Mouse (Mus musculus) liver, embryonic 15.5 days (tissue): Measurements from ENCODE around the gene Stx11. TPM values are rescaled to one million over a fixed set of nuclear protein-coding genes. Genes with fewer than 3 reads are reported as not detected.

Experiments used
- ATAC-seq: fragments of 200-750 bp; cut with Nextera tagmentation; 2 replicates; pipeline ENCODE4 v1.8.0; 2017; ENCODE audit warnings: moderate number of reproducible peaks, mild to moderate bottlenecking, moderate library complexity; ENCODE audit not compliant: insufficient read depth
- H3K27ac ChIP-seq: fragments of 300-500 bp; sonication (generic); replicated peaks from 2 replicates; pipeline ENCODE4 v1.5.1; 2015; ENCODE audit warnings: mild to moderate bottlenecking, inconsistent platforms
- H3K27me3 ChIP-seq: fragments of 300-500 bp; sonication (generic); 2 replicates; pipeline ENCODE4 v1.6.1; 2015; ENCODE audit warnings: mild to moderate bottlenecking, inconsistent platforms
- H3K36me3 ChIP-seq: fragments of 300-500 bp; sonication (generic); replicated peaks from 2 replicates; pipeline ENCODE4 v1.6.1; 2015; ENCODE audit warnings: moderate library complexity, mild to moderate bottlenecking, inconsistent platforms
- H3K4me1 ChIP-seq: fragments of 300-500 bp; sonication (generic); replicated peaks from 2 replicates; pipeline ENCODE4 v1.6.1; 2015; ENCODE audit warnings: inconsistent platforms
- H3K4me2 ChIP-seq: fragments of 300-500 bp; sonication (generic); 2 replicates; pipeline ENCODE4 v1.6.1; 2015; ENCODE audit warnings: moderate library complexity, mild to moderate bottlenecking, inconsistent platforms
- H3K4me3 ChIP-seq: fragments of 300-500 bp; sonication (generic); replicated peaks from 2 replicates; pipeline ENCODE4 v1.5.1; 2015; ENCODE audit warnings: mild to moderate bottlenecking, inconsistent platforms
- H3K9ac ChIP-seq: fragments of 300-500 bp; sonication (generic); 2 replicates; pipeline ENCODE4 v1.6.1; 2015; ENCODE audit warnings: moderate library complexity, mild to moderate bottlenecking, inconsistent platforms
- H3K9me3 ChIP-seq: fragments of 300-500 bp; sonication (generic); replicated peaks from 2 replicates; pipeline ENCODE4 v1.6.1; 2016; ENCODE audit warnings: inconsistent platforms
- WGBS: fragments of 180-500 bp; shearing (Covaris S2); methylation state at CpG from one replicate; pipeline ENCODE4 v1.1.7; 2015; ENCODE audit warnings: mixed read lengths; ENCODE audit not compliant: insufficient replicate concordance; 5-methylcytosine and 5-hydroxymethylcytosine counted together
- polyA plus RNA-seq: library from polyadenylated mRNA; unstranded; fragments of >200 nt; fragmentation: Nextera tagmentation; extraction: Ambion mirVana; gene quantifications from 2 replicates; pipeline ENCODE4 v1.2.1, GENCODE M21; 2015

Gene Stx11
- polyA plus RNA-seq, 1 experiment from 2014 or later: 10.6 TPM

- peaks cover 7% of the 10 kb centered on the region; the same call in 1 of the 2 replicates for H3K4me1 ChIP-seq
- ATAC-seq: no peak
- WGBS: 18% methylated on average over 6 of the region's 6 CpGs
- no peak overlapping the region for H3K27ac ChIP-seq
- H3K9me3 ChIP-seq: no peaks in the 10 kb centered on the region
- no peaks in the 10 kb centered on the region for H3K27me3 ChIP-seq
- no peak overlapping the region for H3K9ac ChIP-seq
- H3K4me2 ChIP-seq: no peak overlapping the region
- no peaks in the 10 kb centered on the region for H3K36me3 ChIP-seq
- H3K4me3 ChIP-seq: no peak overlapping the region
Observed at GRCm38 (mm10) chr10:12929857-12930174, 34.3 kb downstream of the Stx11 start.

GRCm38 (mm10) chr10:12929149-12929856 is 34.8 kb downstream of the Stx11 start:
- no peak for ATAC-seq
- no peak overlapping the region for H3K27ac ChIP-seq

GRCm38 (mm10) chr10:12928193-12928592 is 35.9 kb downstream of the Stx11 start:
- Histone ChIP-seq H3K9ac (no peak overlapping the region), H3K4me1 (peaks cover 14% of the 10 kb centered on the region), H3K27ac (no peak overlapping the region), H3K4me2 (no peak overlapping the region), H3K4me3 (no peak overlapping the region), H3K27me3 (no peaks in the 10 kb centered on the region), H3K36me3 (no peaks in the 10 kb centered on the region), H3K9me3 (no peaks in the 10 kb centered on the region)
- no peak for ATAC-seq
- WGBS: 57% methylated on average over 6 of the region's 6 CpGs

More at GRCm38 (mm10) chr10:12929149-12929856, 34.8 kb downstream of the Stx11 start:
- peaks cover 7% of the 10 kb centered on the region; the same call in 1 of the 2 replicates for H3K4me1 ChIP-seq
- H3K9ac ChIP-seq: no peak overlapping the region
- 40% methylated on average over 7 of the region's 7 CpGs for WGBS
- H3K36me3 ChIP-seq: no peaks in the 10 kb centered on the region
- no peaks in the 10 kb centered on the region for H3K9me3 ChIP-seq
- no peak overlapping the region for H3K4me2 ChIP-seq
- no peaks in the 10 kb centered on the region for H3K27me3 ChIP-seq
- H3K4me3 ChIP-seq: no peak overlapping the region

GRCm38 (mm10) chr10:12922574-12923353 is 41.3 kb downstream of the Stx11 start:
- WGBS: under 1% methylated on average over 55 of the region's 55 CpGs
- H3K36me3 ChIP-seq: no peaks in the 10 kb centered on the region
- peak overlapping the region; percentile 83 for H3K4me3 ChIP-seq
- ATAC-seq: peak; percentile 89
- H3K27me3 ChIP-seq: no peaks in the 10 kb centered on the region
- H3K27ac ChIP-seq: peak overlapping the region; percentile 85
- H3K9me3 ChIP-seq: no peaks in the 10 kb centered on the region
- peak overlapping the region; percentile 76 for H3K4me2 ChIP-seq
- peaks cover 21% of the 10 kb centered on the region for H3K4me1 ChIP-seq
- H3K9ac ChIP-seq: peak overlapping the region; percentile 79

GRCm38 (mm10) chr10:12922077-12922573 is 42.0 kb downstream of the Stx11 start:
- ATAC-seq: peak; percentile 33; the same call in 1 of the 2 replicates
- Histone ChIP-seq H3K27me3 (no peaks in the 10 kb centered on the region), H3K4me2 (peak overlapping the region; percentile 76), H3K4me1 (peaks cover 21% of the 10 kb centered on the region), H3K9me3 (no peaks in the 10 kb centered on the region), H3K4me3 (peak overlapping the region; percentile 83), H3K9ac (peak overlapping the region; percentile 79), H3K36me3 (no peaks in the 10 kb centered on the region), H3K27ac (peak overlapping the region; percentile 85)
- under 1% methylated on average over 13 of the region's 13 CpGs for WGBS

GRCm38 (mm10) chr10:12921551-12922040 is 42.5 kb downstream of the Stx11 start:
- 9% methylated on average over 11 of the region's 11 CpGs for WGBS
- Histone ChIP-seq H3K4me1 (peaks cover 21% of the 10 kb centered on the region), H3K36me3 (no peaks in the 10 kb centered on the region), H3K4me3 (peak overlapping the region; percentile 83), H3K27ac (peak overlapping the region; percentile 45; the same call in 1 of the 2 replicates), H3K4me2 (peak overlapping the region; percentile 76), H3K27me3 (no peaks in the 10 kb centered on the region), H3K9ac (0 out of 2 replicates have a peak overlapping the region, but pooled peaks have one; percentile 79), H3K9me3 (no peaks in the 10 kb centered on the region)
- ATAC-seq: no peak

GRCm38 (mm10) chr10:12919287-12919686 is 44.8 kb downstream of the Stx11 start:
- WGBS: 49% methylated on average over 5 of the region's 5 CpGs
- no peak overlapping the region for H3K4me3 ChIP-seq
- no peak overlapping the region for H3K27ac ChIP-seq
- no peak overlapping the region for H3K9ac ChIP-seq
- H3K9me3 ChIP-seq: no peaks in the 10 kb centered on the region
- no peak for ATAC-seq
- no peaks in the 10 kb centered on the region for H3K36me3 ChIP-seq
- peaks cover 21% of the 10 kb centered on the region for H3K4me1 ChIP-seq
- no peaks in the 10 kb centered on the region for H3K27me3 ChIP-seq
- no peak overlapping the region for H3K4me2 ChIP-seq

- no peak overlapping the region for H3K4me3 ChIP-seq
- H3K9ac ChIP-seq: no peak overlapping the region
- H3K27me3 ChIP-seq: no peaks in the 10 kb centered on the region
- H3K9me3 ChIP-seq: no peaks in the 10 kb centered on the region
- ATAC-seq: no peak
- H3K4me1 ChIP-seq: peaks cover 13% of the 10 kb centered on the region
- WGBS: 79% methylated on average over 1 of the region's 1 CpGs
- H3K27ac ChIP-seq: no peak overlapping the region
- no peaks in the 10 kb centered on the region for H3K36me3 ChIP-seq
- H3K4me2 ChIP-seq: no peak overlapping the region
Observed at GRCm38 (mm10) chr10:12917626-12918025, 46.5 kb downstream of the Stx11 start.

- H3K27ac ChIP-seq: no peak overlapping the region
- no peaks in the 10 kb centered on the region for H3K27me3 ChIP-seq
- no peak overlapping the region for H3K4me3 ChIP-seq
- H3K36me3 ChIP-seq: no peaks in the 10 kb centered on the region
- no peak for ATAC-seq
- H3K9me3 ChIP-seq: no peaks in the 10 kb centered on the region
- 81% methylated on average over 6 of the region's 6 CpGs for WGBS
- H3K9ac ChIP-seq: no peak overlapping the region
- H3K4me1 ChIP-seq: 0 out of 2 replicates have a peak, but pooled peaks cover 4% of the 10 kb centered on the region
- H3K4me2 ChIP-seq: no peak overlapping the region
Observed at GRCm38 (mm10) chr10:12916376-12916775, 47.7 kb downstream of the Stx11 start.

- Histone ChIP-seq H3K4me3 (no peak overlapping the region), H3K4me1 (0 out of 2 replicates have a peak, but pooled peaks cover 4% of the 10 kb centered on the region), H3K36me3 (no peaks in the 10 kb centered on the region), H3K27me3 (no peaks in the 10 kb centered on the region), H3K9me3 (no peaks in the 10 kb centered on the region), H3K27ac (no peak overlapping the region), H3K4me2 (no peak overlapping the region), H3K9ac (no peak overlapping the region)
- ATAC-seq: no peak
- 66% methylated on average over 7 of the region's 7 CpGs for WGBS
Observed at GRCm38 (mm10) chr10:12915826-12916225, 48.3 kb downstream of the Stx11 start.

GRCm38 (mm10) chr10:12914203-12914602 is 49.9 kb downstream of the Stx11 start:
- Histone ChIP-seq H3K9ac (no peak overlapping the region), H3K4me2 (no peak overlapping the region), H3K4me3 (no peak overlapping the region), H3K4me1 (0 out of 2 replicates have a peak, but pooled peaks cover 3% of the 10 kb centered on the region), H3K36me3 (no peaks in the 10 kb centered on the region), H3K27ac (no peak overlapping the region), H3K27me3 (no peaks in the 10 kb centered on the region), H3K9me3 (no peaks in the 10 kb centered on the region)
- no peak for ATAC-seq
- 70% methylated on average over 1 of the region's 1 CpGs for WGBS
